Mouse (Mus musculus) embryonic facial prominence, embryonic 10.5 days (tissue): ENCODE measurements around the gene Trappc13. TPM values are rescaled to one million over a fixed set of nuclear protein-coding genes. Genes with fewer than 3 reads are reported as not detected.
"Not testable (repeated sequence)": the region's sequence is repeated elsewhere in the genome, so short reads cannot be mapped to it uniquely, and the experiment has no call there.

Source experiments
- DNase-seq: peaks from one replicate; pipeline ENCODE4 v3.0.0-alpha.2; 2017; ENCODE audit warnings: low spot score
- H3K27ac ChIP-seq: fragments of 300-500 bp; sonication (generic); replicated peaks from 2 replicates; pipeline ENCODE4 v1.5.1; 2016; ENCODE audit warnings: mild to moderate bottlenecking
- H3K27me3 ChIP-seq: fragments of 300-500 bp; sonication (generic); replicated peaks from 2 replicates; pipeline ENCODE4 v1.6.1; 2016; ENCODE audit warnings: low read depth, mild to moderate bottlenecking; ENCODE audit not compliant: poor library complexity, severe bottlenecking
- H3K36me3 ChIP-seq: fragments of 300-500 bp; sonication (generic); replicated peaks from 2 replicates; pipeline ENCODE4 v1.6.1; 2016; ENCODE audit warnings: mild to moderate bottlenecking, moderate library complexity
- H3K4me1 ChIP-seq: fragments of 300-500 bp; sonication (generic); 2 replicates; pipeline ENCODE4 v1.6.1; 2016
- H3K4me3 ChIP-seq: fragments of 300-500 bp; sonication (generic); 2 replicates; pipeline ENCODE4 v1.5.1; 2016; ENCODE audit warnings: mild to moderate bottlenecking, moderate library complexity
- H3K9me3 ChIP-seq: fragments of 300-500 bp; sonication (generic); 2 replicates; pipeline ENCODE4 v1.6.1; 2016; ENCODE audit warnings: mild to moderate bottlenecking
- WGBS: fragments of 180-500 bp; shearing (Covaris S2); methylation state at CpG from one replicate; pipeline ENCODE4 v1.1.7; 2016; 5-methylcytosine and 5-hydroxymethylcytosine counted together
- polyA plus RNA-seq: library from polyadenylated mRNA; unstranded; fragments of >200 nt; fragmentation: Nextera tagmentation; extraction: Ambion mirVana; gene quantifications from 2 replicates; pipeline ENCODE4 v1.2.1, GENCODE M21; 2016

Trappc13 gene
- 74.9 and 81.2 TPM in 2 replicates for polyA plus RNA-seq

DNA sequence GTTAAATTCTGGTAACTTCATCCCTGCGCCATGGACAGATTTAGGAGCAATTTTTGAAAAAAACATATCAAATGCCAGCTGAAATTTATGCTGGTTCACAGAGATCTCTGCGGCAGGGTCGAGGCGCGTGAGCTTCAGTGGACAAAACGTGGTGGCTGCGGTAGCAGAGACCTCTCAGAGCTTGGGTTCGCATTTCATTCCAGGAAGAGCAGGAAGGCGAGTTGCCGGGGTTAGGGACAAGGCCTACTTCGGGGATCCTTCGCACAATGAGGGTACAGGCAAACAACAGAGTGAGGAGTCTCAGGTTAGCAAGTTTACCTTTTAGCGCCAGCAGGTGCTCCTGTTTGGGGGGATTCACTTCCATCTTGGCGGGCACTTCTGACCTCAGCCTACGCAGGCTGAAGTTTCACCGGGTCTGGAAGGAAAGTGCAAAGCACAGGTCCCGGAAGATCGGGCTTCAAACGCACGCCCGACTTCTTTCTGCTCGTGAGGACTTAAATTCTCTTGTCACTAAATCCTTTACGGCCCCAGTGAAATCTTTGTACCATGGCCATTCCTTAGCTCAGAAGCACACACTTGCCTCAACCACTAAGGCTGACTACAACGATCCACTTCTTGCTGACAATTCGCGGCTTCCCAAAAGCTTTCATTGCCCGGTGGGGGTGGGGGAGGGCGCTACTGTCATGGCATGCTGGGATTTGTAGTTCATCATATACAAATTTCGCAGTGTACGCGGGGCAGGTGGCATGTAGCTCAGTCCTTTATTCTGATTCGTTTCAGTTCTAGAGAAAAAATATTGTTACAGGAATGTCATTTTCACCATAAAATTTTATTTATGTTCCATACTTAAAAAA is at the start of gene Trappc13:
Gene Trappc13, minus strand, starts transcription at position 674 of the 854 bp plus-strand sequence.
- Histone ChIP-seq H3K27ac (peak within 1 kb of the TSS; percentile 92), H3K4me3 (peak within 1 kb of the TSS; percentile 82), H3K9me3 (no peaks in the 10 kb centered on the region), H3K36me3 (peaks cover 41% of the 10 kb centered on the region), H3K4me1 (peaks cover 18% of the 10 kb centered on the region), H3K27me3 (no peaks in the 10 kb centered on the region)
- WGBS, result under 1% methylated on average over 32 of the region's 32 CpGs
- peak; percentile 88 for DNase-seq

DNA sequence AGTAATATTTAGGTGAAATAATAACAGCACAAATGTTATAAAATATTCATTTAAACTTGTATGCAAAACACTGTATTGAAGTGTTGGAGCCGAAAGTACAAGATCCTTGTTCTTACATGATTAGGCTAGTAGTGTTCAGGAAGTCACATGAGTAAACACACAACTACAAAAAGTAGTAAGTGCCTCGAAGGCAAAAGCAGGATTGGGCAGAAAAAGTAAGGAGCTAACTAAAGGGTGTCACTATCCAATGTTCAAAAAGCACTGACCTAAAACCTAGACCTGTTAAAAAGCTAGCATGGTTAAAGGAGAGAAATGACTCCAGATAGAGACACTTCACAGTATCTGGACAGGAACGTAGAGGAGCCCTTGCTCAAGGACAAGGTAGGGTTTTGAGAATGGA is 49.2 kb upstream of the Trappc13 start:
- Histone ChIP-seq H3K27ac (0 out of 2 replicates have a peak overlapping the region, but pooled peaks have one; percentile 31), H3K9me3 (no peaks in the 10 kb centered on the region), H3K27me3 (no peaks in the 10 kb centered on the region), H3K4me1 (peaks cover 22% of the 10 kb centered on the region), H3K4me3 (peak overlapping the region; percentile 77), H3K36me3 (peaks cover 24% of the 10 kb centered on the region)
- DNase-seq, result no peak
- 73% methylated on average over 3 of the region's 3 CpGs for WGBS

DNA sequence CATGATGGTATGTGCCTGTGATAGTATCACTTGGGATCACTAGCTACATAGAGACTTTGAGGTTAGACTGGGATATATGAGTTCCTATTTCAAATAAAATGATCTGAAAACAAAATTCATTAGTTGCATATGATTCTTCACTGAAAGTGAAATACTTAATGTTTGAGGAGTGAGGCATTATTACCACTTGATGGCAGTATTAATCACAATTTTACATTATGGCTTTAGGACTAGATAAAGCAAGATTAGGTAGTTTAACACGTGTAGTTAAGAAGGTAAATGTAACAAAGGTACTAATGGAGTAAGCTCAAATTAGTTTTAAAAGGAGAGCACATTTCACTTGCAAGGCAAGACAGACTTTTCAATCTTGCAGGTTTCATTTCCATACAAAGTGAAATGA is 26.0 kb upstream of the Trappc13 start:
- H3K4me1 ChIP-seq, result no peaks in the 10 kb centered on the region
- DNase-seq, result no peak
- H3K27ac ChIP-seq, result no peak overlapping the region
- WGBS, result 85% methylated on average over 1 of the region's 1 CpGs
- H3K4me3 ChIP-seq, result no peak overlapping the region
- H3K9me3 ChIP-seq, result no peaks in the 10 kb centered on the region
- peaks cover 70% of the 10 kb centered on the region for H3K36me3 ChIP-seq
- no peaks in the 10 kb centered on the region for H3K27me3 ChIP-seq

DNA sequence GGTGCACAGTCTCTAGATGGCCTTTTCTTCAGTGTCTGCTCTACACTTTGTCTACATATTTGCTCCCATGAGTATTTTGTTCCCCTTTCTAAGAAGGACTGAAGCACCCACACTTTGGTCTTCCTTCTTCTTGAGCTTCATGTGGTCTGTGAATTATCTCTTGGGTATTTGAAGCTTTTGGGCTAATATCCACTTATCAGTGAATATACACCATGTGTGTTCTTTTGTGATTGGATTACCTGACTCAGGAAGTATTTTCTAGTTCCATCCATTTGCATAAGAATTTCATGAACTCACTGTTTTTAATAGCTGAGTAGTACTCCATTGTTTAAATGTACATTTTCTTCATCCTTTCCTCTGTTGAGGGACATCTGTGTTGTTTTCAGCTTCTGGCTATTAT is 17.6 kb upstream of the Trappc13 start:
- not testable (repeated sequence) for DNase-seq, H3K9me3 ChIP-seq, H3K4me1 ChIP-seq, H3K4me3 ChIP-seq, H3K27ac ChIP-seq, H3K27me3 ChIP-seq
- H3K36me3 ChIP-seq, result peaks cover 74% of the 10 kb centered on the region

DNA sequence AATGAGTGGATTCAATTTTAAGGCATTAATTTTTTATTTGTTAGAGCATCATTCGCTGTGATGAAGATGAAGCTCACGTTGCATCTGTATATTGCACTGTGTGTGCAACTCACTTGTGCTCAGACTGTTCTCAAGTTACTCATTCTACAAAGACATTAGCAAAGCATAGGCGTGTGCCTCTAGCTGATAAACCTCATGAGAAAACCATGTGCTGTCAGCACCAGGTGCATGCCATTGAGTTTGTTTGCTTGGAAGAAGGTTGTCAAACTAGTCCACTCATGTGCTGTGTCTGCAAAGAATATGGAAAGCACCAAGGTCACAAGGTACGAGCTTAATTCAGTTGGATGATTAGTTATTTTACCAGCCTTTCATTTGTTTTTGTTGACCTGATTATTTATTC is 9.1 kb upstream of the Trappc13 start:
- 91% methylated on average over 4 of the region's 4 CpGs for WGBS
- no peak for DNase-seq
- no peak overlapping the region for H3K27ac ChIP-seq
- no peaks in the 10 kb centered on the region for H3K9me3 ChIP-seq
- no peaks in the 10 kb centered on the region for H3K27me3 ChIP-seq
- no peaks in the 10 kb centered on the region for H3K4me1 ChIP-seq
- H3K4me3 ChIP-seq, result no peak overlapping the region
- H3K36me3 ChIP-seq, result peaks cover 82% of the 10 kb centered on the region

DNA sequence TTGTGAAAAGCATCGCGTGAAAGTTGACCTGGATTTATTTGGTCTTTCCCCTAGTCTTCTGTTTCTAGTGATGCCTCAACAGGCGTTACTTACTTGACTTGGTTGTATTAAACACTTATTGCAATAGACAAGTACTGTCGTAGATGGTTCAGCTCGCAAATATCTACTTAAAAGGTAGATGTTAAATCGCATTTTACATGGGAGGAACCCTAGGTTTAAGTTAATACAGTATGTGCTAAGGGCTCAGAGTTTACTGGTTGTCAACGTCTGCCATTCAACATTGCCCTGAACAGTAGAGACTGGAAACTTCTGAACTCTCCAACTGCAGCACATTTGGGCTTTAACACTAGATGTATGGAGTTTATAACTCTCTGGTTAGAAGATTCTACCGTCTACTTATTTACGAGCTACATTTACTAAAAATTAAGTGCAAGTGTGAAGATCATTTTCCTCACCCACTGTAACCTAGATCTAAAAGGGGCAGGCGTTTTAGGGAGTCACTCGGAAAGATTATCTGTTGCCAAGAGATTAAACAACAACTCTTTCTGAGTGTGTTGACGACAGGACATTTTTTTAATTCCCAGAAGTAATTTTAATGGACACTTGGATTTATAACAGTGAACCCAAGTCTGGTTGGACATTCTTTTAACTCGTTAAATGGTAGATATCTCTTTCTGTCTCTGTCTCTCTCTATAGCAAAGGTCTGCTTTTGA is 1.1 kb upstream of the Trappc13 start:
- Histone ChIP-seq H3K9me3 (no peaks in the 10 kb centered on the region), H3K4me3 (peak overlapping the region; percentile 82), H3K27me3 (no peaks in the 10 kb centered on the region), H3K36me3 (peaks cover 51% of the 10 kb centered on the region), H3K4me1 (peaks cover 18% of the 10 kb centered on the region), H3K27ac (peak overlapping the region; percentile 92)
- no peak for DNase-seq
- WGBS, result 23% methylated on average over 13 of the region's 13 CpGs

DNA sequence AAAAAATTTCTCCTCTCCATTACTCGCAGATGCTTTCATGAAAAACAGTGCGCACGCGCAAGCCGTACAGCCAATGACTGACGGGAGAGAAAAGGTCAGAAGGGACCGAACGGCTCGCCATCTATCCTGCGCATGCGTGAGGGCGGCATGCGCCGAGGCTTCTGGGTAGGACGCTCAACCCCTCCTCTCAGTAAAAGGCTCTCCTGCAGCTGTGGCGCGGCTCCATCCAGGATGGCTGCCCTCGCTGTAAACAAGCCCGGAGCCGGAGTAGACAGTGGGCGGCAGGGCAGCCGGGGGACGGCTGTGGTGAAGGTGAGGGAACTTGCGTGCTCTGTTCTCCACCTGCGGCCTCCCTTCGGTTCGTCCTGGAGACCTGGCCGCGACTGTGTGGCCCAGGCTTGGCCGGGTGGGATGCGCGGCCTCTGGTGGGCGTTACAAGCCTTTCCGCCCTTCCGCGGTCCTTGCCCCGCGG is 417 bp upstream of the Trappc13 start, which contains the start of gene Trim23:
Gene Trim23, plus strand, starts transcription at position 148 of the 472 bp plus-strand sequence.
- no peaks in the 10 kb centered on the region for H3K27me3 ChIP-seq
- under 1% methylated on average over 38 of the region's 38 CpGs for WGBS
- H3K36me3 ChIP-seq, result peaks cover 48% of the 10 kb centered on the region
- H3K27ac ChIP-seq, result peak within 1 kb of the TSS; percentile 92
- peak; percentile 97 for DNase-seq
- H3K9me3 ChIP-seq, result no peaks in the 10 kb centered on the region
- H3K4me3 ChIP-seq, result peak within 1 kb of the TSS; percentile 82
- peaks cover 18% of the 10 kb centered on the region for H3K4me1 ChIP-seq

DNA sequence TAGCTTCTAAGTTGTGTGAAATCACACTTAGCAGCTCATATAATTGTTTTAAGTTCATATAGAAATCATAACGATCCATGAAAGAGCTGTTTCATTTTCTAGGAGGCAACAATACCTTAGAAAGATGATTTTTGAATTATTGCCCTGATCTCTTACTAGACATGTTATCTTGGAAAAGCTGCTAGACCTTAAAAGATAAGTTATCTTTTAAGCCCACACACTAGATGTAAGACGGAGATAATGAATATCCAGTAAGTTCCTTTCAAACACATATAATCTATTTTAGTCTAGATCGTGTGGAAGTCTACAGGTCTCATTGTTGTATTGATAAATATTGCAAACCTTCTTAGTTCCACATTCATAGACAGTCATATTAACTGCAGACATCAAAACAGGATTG is 1.4 kb downstream of the Trappc13 start:
- WGBS, result 83% methylated on average over 3 of the region's 3 CpGs
- DNase-seq, result no peak

DNA sequence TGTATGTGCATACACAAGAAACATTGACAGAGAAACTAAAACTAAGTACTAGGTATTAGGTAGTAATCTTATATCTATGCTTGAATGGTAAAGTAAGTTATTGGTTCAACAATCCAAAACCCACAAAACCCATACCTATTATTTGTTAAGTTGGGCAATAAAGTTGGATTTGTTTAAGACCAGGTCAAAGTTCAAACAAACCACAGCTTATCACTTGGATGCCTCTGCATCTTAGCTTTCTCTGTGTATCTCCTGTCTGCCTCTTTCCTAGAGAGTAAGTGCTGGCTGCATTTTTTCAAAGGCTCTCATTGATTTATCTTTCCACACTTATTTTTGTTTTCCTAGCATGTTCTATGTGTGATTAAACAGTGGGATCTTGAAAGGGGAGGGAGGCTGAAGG is 5.8 kb downstream of the Trappc13 start:
- Histone ChIP-seq H3K36me3 (peaks cover 46% of the 10 kb centered on the region), H3K27ac (no peak overlapping the region), H3K9me3 (peaks cover 3% of the 10 kb centered on the region; the same call in 1 of the 2 replicates), H3K4me3 (no peak overlapping the region), H3K4me1 (peaks cover 10% of the 10 kb centered on the region), H3K27me3 (no peaks in the 10 kb centered on the region)
- DNase-seq, result no peak

More for the DNA sequence above, 1.4 kb downstream of the Trappc13 start:
- no peaks in the 10 kb centered on the region for H3K9me3 ChIP-seq
- peaks cover 35% of the 10 kb centered on the region for H3K36me3 ChIP-seq
- peaks cover 18% of the 10 kb centered on the region for H3K4me1 ChIP-seq
- no peak overlapping the region for H3K27ac ChIP-seq
- H3K4me3 ChIP-seq, result peak overlapping the region; percentile 82
- H3K27me3 ChIP-seq, result no peaks in the 10 kb centered on the region

DNA sequence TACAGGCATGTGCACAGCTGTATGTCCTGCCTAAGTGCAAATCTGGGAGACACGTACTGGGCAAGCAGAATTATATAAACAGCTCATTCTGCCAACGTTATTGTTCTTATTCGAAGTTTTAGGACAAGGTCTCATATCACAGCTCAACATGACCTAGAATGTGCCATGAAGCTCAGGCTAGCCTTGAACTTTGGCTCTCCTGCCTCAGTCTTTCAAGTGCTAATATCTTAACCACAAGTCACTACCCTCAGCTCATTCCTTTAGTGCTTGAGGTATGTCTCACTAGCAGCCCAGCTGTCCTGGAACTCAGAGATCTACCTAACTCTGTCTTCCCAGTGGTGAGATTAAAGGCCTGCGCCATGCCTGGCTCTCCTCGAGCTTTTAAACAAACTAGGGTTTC is 6.6 kb downstream of the Trappc13 start:
- Histone ChIP-seq H3K36me3 (peaks cover 53% of the 10 kb centered on the region), H3K9me3 (peaks cover 3% of the 10 kb centered on the region; the same call in 1 of the 2 replicates)
- 92% methylated on average over 5 of the region's 5 CpGs for WGBS

DNA sequence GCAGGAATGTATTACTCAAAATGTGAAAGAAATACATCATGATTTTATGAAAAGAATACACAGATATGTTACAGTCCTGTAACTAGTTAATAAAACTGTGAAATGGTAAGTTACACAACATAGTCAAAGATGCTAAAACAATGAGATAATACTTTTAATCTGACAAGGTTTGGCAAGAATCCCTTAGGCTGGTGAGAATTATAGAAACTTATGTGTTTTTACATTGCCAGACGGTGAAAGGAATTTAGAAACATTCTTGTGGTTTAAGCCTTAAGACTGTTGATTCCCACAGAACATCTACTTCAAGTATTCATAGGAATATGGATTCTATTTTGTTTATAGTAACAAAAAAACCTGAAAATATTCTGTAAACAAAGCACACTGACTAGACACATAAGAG is 22.6 kb downstream of the Trappc13 start:
- no peak for DNase-seq
- H3K9me3 ChIP-seq, result no peaks in the 10 kb centered on the region
- H3K4me3 ChIP-seq, result no peak overlapping the region
- H3K4me1 ChIP-seq, result no peaks in the 10 kb centered on the region
- 86% methylated on average over 1 of the region's 1 CpGs for WGBS
- no peak overlapping the region for H3K27ac ChIP-seq
- H3K36me3 ChIP-seq, result peaks cover 75% of the 10 kb centered on the region
- H3K27me3 ChIP-seq, result no peaks in the 10 kb centered on the region

More for the DNA sequence above, 6.6 kb downstream of the Trappc13 start:
- DNase-seq, result no peak
- Histone ChIP-seq H3K27ac (no peak overlapping the region), H3K4me1 (peaks cover 4% of the 10 kb centered on the region), H3K4me3 (no peak overlapping the region), H3K27me3 (no peaks in the 10 kb centered on the region)

DNA sequence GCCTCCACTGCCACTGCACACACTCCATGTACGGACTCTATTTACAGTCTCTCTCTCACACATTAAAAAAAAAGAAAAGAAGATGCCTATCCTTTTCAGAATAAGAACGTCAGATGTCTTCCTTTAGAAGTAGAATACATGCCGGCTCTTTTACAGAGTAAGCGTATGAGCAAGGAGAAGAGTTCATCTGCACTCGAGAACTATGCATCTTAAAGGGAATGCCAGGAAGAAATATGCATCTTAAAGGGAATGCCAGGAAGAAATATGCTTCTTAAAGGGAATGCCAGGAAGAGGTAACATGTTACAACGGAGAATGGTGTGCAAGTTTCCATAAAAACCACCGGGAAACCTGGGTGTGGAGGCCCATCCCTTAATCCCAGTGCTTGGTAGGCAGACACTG is 23.2 kb downstream of the Trappc13 start:
- Histone ChIP-seq H3K27ac (no peak overlapping the region), H3K4me3 (no peak overlapping the region), H3K36me3 (peaks cover 71% of the 10 kb centered on the region), H3K4me1 (no peaks in the 10 kb centered on the region), H3K27me3 (no peaks in the 10 kb centered on the region), H3K9me3 (no peaks in the 10 kb centered on the region)
- DNase-seq, result no peak
- WGBS, result 93% methylated on average over 7 of the region's 7 CpGs
